Mouse (Mus musculus) midbrain, embryonic 11.5 days (tissue): ENCODE measurements around the gene Olah. TPM values are rescaled to one million over a fixed set of nuclear protein-coding genes. Genes with fewer than 3 reads are reported as not detected.
A peak's percentile ranks its signal among the peaks of the same experiment; 100 is the strongest.

Source experiments
- ATAC-seq: fragments of 200-750 bp; cut with Nextera tagmentation; 2 replicates; pipeline ENCODE4 v1.8.0; 2017; ENCODE audit warnings: moderate TSS enrichment, moderate library complexity; ENCODE audit not compliant: low FRiP score
- DNase-seq: peaks from one replicate; pipeline ENCODE4 v3.0.0; 2015; ENCODE audit warnings: low spot score; ENCODE audit errors: missing footprints
- H3K27ac ChIP-seq: fragments of 300-500 bp; sonication (generic); 2 replicates; pipeline ENCODE4 v1.5.1; 2014; ENCODE audit warnings: low read depth, low read length
- H3K27me3 ChIP-seq: fragments of 300-500 bp; sonication (generic); 2 replicates; pipeline ENCODE4 v1.6.1; 2014; ENCODE audit warnings: mild to moderate bottlenecking, low read length, moderate library complexity, mixed read lengths; ENCODE audit not compliant: control insufficient read depth, insufficient read depth
- H3K36me3 ChIP-seq: fragments of 300-500 bp; sonication (generic); 2 replicates; pipeline ENCODE4 v1.6.1; 2014; ENCODE audit warnings: mild to moderate bottlenecking, low read length, moderate library complexity, mixed read lengths; ENCODE audit not compliant: control insufficient read depth, insufficient read depth
- H3K4me1 ChIP-seq: fragments of 300-500 bp; sonication (generic); 2 replicates; pipeline ENCODE4 v1.6.1; 2014; ENCODE audit warnings: low read length; ENCODE audit not compliant: control insufficient read depth, insufficient read depth
- H3K4me2 ChIP-seq: fragments of 300-500 bp; sonication (generic); 2 replicates; pipeline ENCODE4 v1.6.1; 2014; ENCODE audit warnings: mild to moderate bottlenecking, moderate library complexity
- H3K4me3 ChIP-seq: fragments of 300-500 bp; sonication (generic); 2 replicates; pipeline ENCODE4 v1.5.1; 2014; ENCODE audit warnings: low read depth, low read length
- H3K9ac ChIP-seq: fragments of 300-500 bp; sonication (generic); 2 replicates; pipeline ENCODE4 v1.6.1; 2014; ENCODE audit warnings: low read length
- H3K9me3 ChIP-seq: fragments of 300-500 bp; sonication (generic); 2 replicates; pipeline ENCODE4 v1.6.1; 2016; ENCODE audit warnings: low read length; ENCODE audit not compliant: control insufficient read depth
- WGBS: fragments of 180-500 bp; shearing (Covaris S2); extraction: QIAGEN DNeasy Blood & Tissue Kit; methylation state at CpG from one replicate; pipeline ENCODE4 v1.1.7; 2014; 5-methylcytosine and 5-hydroxymethylcytosine counted together
- polyA plus RNA-seq: library from polyadenylated mRNA; unstranded; fragments of >200 nt; fragmentation: Nextera tagmentation; extraction: Ambion mirVana; gene quantifications from 2 replicates; pipeline ENCODE4 v1.2.1, GENCODE M21; 2014

Olah gene
- polyA plus RNA-seq, 1 experiment from 2014 or later: not detected

DNA sequence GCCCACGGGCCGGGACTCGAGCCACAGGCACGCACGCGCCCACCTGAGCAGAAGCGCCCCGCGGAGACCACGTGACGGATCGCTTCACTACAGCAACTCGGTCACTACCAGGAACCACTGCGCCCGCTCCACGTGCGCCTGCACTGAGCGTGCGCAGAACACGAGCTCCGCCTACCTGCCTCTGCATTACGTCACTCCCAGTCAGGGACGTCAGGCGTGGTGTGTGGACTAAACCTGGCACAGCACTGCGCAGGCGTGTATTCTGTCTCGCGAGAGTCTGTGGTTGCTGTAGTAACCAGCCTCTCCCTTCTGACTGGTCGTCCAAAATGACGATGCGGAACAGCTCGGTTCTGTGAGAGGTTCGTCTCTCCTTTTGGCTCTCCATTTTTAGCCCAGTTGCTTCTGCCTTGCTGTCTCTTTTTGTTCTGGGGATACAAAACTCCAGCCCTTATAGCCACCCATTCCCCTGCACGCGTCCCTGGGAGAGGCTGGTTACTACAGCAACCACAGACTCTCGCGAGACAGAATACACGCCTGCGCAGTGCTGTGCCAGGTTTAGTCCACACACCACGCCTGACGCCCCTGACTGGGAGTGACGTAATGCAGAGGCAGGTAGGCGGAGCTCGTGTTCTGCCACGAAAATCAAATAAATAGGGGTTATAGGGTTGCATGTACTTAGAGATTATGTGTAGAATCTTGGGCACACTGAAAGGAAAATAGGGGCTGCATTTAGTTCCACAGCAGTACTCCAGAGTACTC, 64.3 kb downstream of the Olah start, which contains the start of gene Rpp38:
Rpp38 (minus strand) TSS at position 160 of the 759 bp plus-strand sequence.
- H3K36me3 ChIP-seq: peaks cover 5% of the 10 kb centered on the region; the same call in 1 of the 2 replicates
- H3K27ac ChIP-seq: peak within 1 kb of the TSS; percentile 57; the same call in 1 of the 2 replicates
- under 1% methylated on average over 45 of the region's 45 CpGs for WGBS
- H3K9me3 ChIP-seq: no peaks in the 10 kb centered on the region
- peak within 1 kb of the TSS; percentile 63 for H3K4me2 ChIP-seq
- H3K9ac ChIP-seq: peak within 1 kb of the TSS; percentile 76
- peaks cover 5% of the 10 kb centered on the region; the same call in 1 of the 2 replicates for H3K27me3 ChIP-seq
- H3K4me1 ChIP-seq: peaks cover 4% of the 10 kb centered on the region
- DNase-seq (peak; percentile 99), ATAC-seq (peak; percentile 98)
- H3K4me3 ChIP-seq: peak within 1 kb of the TSS; percentile 67

GRCm38 (mm10) chr2:3332056-3332455, 65.0 kb downstream of the Olah start:
- peaks cover 4% of the 10 kb centered on the region for H3K4me1 ChIP-seq
- ATAC-seq (no peak), DNase-seq (no peak)
- H3K4me2 ChIP-seq: peak overlapping the region; percentile 63
- H3K27ac ChIP-seq: no peak overlapping the region
- 2% methylated on average over 21 of the region's 21 CpGs for WGBS
- H3K27me3 ChIP-seq: peaks cover 5% of the 10 kb centered on the region; the same call in 1 of the 2 replicates
- peak overlapping the region; percentile 76 for H3K9ac ChIP-seq
- H3K4me3 ChIP-seq: peak overlapping the region; percentile 67
- no peaks in the 10 kb centered on the region for H3K9me3 ChIP-seq
- H3K36me3 ChIP-seq: peaks cover 5% of the 10 kb centered on the region; the same call in 1 of the 2 replicates

DNA sequence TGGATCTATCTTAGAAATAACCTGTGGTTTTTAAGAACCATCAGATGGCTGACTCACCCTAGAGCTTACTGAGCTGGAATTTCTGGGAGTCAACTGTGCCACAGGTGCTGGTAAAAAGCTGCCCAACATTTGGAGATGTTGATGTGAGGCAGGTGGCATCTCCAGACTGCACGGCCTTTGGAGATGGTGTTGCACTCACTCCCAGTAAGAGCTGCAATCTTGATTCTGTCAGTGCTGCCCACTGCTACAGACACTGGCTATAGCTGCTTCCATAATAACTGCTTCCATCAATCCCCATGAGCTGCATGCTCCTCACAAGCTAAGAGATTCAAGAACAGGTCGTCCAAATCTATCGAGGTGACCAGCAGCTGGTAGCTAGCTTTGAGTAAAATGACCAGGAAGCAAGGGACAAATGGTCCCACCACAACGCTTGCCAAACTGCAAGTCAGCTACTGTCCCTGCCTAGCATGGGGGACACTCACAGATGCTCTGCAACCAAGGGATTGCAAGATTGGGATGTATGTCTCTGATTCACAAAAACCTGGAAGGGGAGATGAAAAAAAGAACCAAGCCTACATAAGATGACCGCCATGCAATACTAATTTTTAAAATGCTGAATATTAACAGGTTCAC, 65.8 kb downstream of the Olah start:
- peaks cover 4% of the 10 kb centered on the region for H3K4me1 ChIP-seq
- peaks cover 2% of the 10 kb centered on the region; the same call in 1 of the 2 replicates for H3K27me3 ChIP-seq
- H3K9me3 ChIP-seq: no peaks in the 10 kb centered on the region
- no peak overlapping the region for H3K27ac ChIP-seq
- H3K4me3 ChIP-seq: no peak overlapping the region; the same call in 1 of the 2 replicates
- ATAC-seq: no peak
- no peak overlapping the region for H3K9ac ChIP-seq
- H3K4me2 ChIP-seq: peak overlapping the region; percentile 63
- WGBS: 73% methylated on average over 5 of the region's 5 CpGs
- no peak for DNase-seq
- peaks cover 5% of the 10 kb centered on the region for H3K36me3 ChIP-seq

DNA sequence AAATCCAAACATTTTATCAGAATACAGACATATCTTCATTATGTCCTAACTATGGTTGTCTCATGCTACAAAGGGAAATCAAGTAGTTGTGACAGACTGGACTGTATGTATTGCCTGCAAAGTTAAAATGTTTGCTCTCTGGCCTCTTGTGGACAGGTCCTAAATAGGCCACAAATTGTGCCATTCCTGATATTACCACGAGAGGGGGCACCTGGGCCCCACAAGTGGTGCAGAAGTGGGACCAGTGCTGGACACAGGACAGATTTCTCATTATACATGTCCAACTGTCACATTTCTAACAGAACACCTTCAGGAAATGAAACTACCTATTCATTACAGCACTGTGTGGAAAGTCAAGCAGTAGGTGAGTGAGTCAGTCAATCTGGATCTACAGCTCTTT, 69.7 kb downstream of the Olah start:
- WGBS: 33% methylated on average over 1 of the region's 1 CpGs
- Histone ChIP-seq H3K36me3 (peaks cover 19% of the 10 kb centered on the region), H3K9me3 (no peaks in the 10 kb centered on the region), H3K9ac (no peak overlapping the region), H3K27me3 (no peaks in the 10 kb centered on the region), H3K27ac (no peak overlapping the region), H3K4me3 (no peak overlapping the region), H3K4me2 (no peak overlapping the region), H3K4me1 (peaks cover 4% of the 10 kb centered on the region)
- ATAC-seq: no peak
- peak; percentile 94 for DNase-seq

GRCm38 (mm10) chr2:3326547-3326946, 70.5 kb downstream of the Olah start:
- no peaks in the 10 kb centered on the region for H3K9me3 ChIP-seq
- H3K36me3 ChIP-seq: peaks cover 23% of the 10 kb centered on the region
- H3K27ac ChIP-seq: no peak overlapping the region
- H3K9ac ChIP-seq: no peak overlapping the region
- DNase-seq: no peak
- no peak overlapping the region for H3K4me2 ChIP-seq
- H3K27me3 ChIP-seq: no peaks in the 10 kb centered on the region
- 93% methylated on average over 1 of the region's 1 CpGs for WGBS
- H3K4me3 ChIP-seq: no peak overlapping the region
- no peak for ATAC-seq
- peaks cover 4% of the 10 kb centered on the region for H3K4me1 ChIP-seq

DNA sequence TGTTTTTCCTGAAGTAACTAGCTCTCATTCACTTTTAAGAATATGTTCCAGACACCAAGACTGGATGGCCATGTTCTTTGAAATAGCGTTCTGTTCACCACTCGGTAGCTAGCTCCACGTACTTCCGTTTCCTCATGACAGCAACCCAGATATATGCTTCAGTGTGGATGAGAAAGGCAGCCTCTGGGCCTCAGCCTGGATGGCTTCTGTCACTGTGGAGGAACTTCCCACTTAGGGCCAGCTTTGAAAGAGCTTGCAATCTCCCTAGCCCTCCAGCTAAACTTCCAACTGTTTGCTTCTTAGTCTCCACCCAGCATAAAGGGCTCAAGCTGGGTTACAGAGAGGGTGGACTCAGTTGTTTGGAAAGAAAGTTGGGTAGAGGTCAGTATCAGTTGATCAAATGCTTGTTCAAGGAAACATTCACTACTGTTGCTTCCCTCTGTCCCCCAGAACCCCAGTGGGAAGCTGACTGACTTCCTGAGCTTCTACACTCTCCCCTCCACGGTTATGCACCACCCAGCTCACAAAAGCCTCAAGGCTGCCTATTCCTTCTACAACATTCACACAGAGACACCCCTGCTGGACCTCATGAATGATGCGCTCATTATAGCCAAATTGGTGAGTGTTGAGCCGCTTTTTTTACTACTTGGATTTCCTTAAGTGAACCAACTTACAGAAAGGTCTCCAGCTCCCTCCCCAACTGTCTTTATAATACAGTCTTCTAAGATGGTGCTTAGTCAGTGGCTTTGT, 72.5 kb downstream of the Olah start:
- WGBS: 94% methylated on average over 7 of the region's 7 CpGs

GRCm38 (mm10) chr2:3323132-3323531, 73.9 kb downstream of the Olah start:
- no peak overlapping the region for H3K4me3 ChIP-seq
- H3K36me3 ChIP-seq: peaks cover 18% of the 10 kb centered on the region; the same call in 1 of the 2 replicates
- DNase-seq (no peak), ATAC-seq (no peak)
- no peaks in the 10 kb centered on the region for H3K9me3 ChIP-seq
- no peaks in the 10 kb centered on the region for H3K4me1 ChIP-seq
- no peak overlapping the region for H3K4me2 ChIP-seq
- H3K27me3 ChIP-seq: no peaks in the 10 kb centered on the region
- H3K9ac ChIP-seq: no peak overlapping the region
- H3K27ac ChIP-seq: no peak overlapping the region
- 88% methylated on average over 2 of the region's 2 CpGs for WGBS

More for the DNA sequence above, 72.5 kb downstream of the Olah start:
- Histone ChIP-seq H3K36me3 (peaks cover 23% of the 10 kb centered on the region), H3K4me2 (no peak overlapping the region), H3K27ac (no peak overlapping the region), H3K9me3 (no peaks in the 10 kb centered on the region), H3K9ac (no peak overlapping the region), H3K4me3 (no peak overlapping the region), H3K27me3 (no peaks in the 10 kb centered on the region), H3K4me1 (no peaks in the 10 kb centered on the region)
- no peak for ATAC-seq
- DNase-seq: no peak

DNA sequence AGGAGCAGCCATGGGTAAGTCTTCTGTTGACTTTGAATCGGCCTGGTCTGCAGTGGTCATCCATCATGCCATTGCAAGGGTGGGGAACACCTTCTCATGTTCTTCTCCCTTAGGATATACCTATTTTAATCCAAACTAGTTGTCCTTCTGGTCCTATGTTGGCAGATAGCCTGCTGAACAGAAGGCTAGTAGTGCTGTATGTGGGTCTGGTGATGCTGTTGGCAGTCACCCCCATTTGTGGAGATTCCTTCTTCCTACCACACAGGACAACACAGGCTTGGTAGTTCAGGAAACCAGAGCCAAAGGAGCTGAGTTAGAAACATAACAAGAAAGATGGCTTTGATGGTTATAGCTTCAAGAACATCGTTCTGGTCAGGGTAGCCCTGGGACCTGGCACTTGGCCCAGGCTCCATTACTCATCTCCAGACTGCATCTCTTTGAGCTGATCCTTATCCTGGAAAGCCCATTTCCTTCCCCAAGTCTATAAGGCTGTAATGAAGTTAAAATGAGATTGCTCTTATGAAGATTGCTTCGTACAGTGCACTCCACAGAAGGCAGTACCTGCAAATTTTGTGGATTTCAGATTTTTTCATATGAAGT, 91.5 kb downstream of the Olah start:
- H3K9ac ChIP-seq: no peak overlapping the region
- ATAC-seq: no peak
- DNase-seq: no peak
- no peaks in the 10 kb centered on the region for H3K4me1 ChIP-seq
- H3K4me2 ChIP-seq: no peak overlapping the region
- whole genome bisulfite sequencing: 89% methylated on average over 3 of the region's 3 CpGs
- peaks cover 3% of the 10 kb centered on the region; the same call in 1 of the 2 replicates for H3K36me3 ChIP-seq
- no peaks in the 10 kb centered on the region for H3K9me3 ChIP-seq
- H3K27ac ChIP-seq: no peak overlapping the region
- H3K27me3 ChIP-seq: no peaks in the 10 kb centered on the region
- H3K4me3 ChIP-seq: no peak overlapping the region
